Mouse (Mus musculus): Measurements from ENCODE around the gene Camkk1. TPM values are rescaled to one million over a fixed set of nuclear protein-coding genes. Genes with fewer than 3 reads are reported as not detected.

The Camkk1 gene
- 100 to 1,000 TPM; 173 to 177 TPM for total RNA-seq (2021)
- long read RNA-seq, experiment 1, transcript Camkk1-203 (15 exons, 3,717 nt): minor isoform, 21 of 296 reads
- long read RNA-seq, experiment 1, transcript Camkk1-201 (16 exons, 3,424 nt): major isoform, 154 of 296 reads
- long read RNA-seq, experiment 1, partial matches to known transcripts: 88 of 296 reads
- long read RNA-seq, experiment 1, other reads (novel, unspliced or antisense): 33 of 296 reads
- long read RNA-seq, experiment 2, transcript Camkk1-201 (16 exons, 3,424 nt): major isoform, 265 of 452 reads
- long read RNA-seq, experiment 2, transcript Camkk1-203 (15 exons, 3,717 nt): minor isoform, 21 of 452 reads
- long read RNA-seq, experiment 2, partial matches to known transcripts: 38 of 452 reads
- long read RNA-seq, experiment 2, other reads (novel, unspliced or antisense): 128 of 452 reads

GRCm38 (mm10) chr11:73018471-73019146, at the start of gene Camkk1:
Gene Camkk1, plus strand, starts transcription at chr11:73019008.
- no peak for TF ChIP-seq CTCF (conservative IDR thresholded peaks at IDR 0.05)
- peak within 1 kb of the TSS; percentile 96 for H3K4me3 ChIP-seq
- DNase-seq (ENCODE audit: low spot score in 2 of 2): peak; percentile 94 to 96
- peak within 1 kb of the TSS; percentile 98 for H3K27ac ChIP-seq

- no peak for TF ChIP-seq CTCF (conservative IDR thresholded peaks at IDR 0.05)
- DNase-seq (ENCODE audit: low spot score in 2 of 2): no peak
- no peak overlapping the region for H3K27ac ChIP-seq
- H3K4me3 ChIP-seq: no peak overlapping the region
These were observed 43.8 kb upstream of the Camkk1 start for GRCm38 (mm10) chr11:72974995-72975503.

- no peak for TF ChIP-seq CTCF (conservative IDR thresholded peaks at IDR 0.05)
- Histone ChIP-seq H3K4me3 (no peak overlapping the region), H3K27ac (no peak overlapping the region)
- DNase-seq (ENCODE audit: low spot score in 2 of 2): no peak
These were observed 36.3 kb upstream of the Camkk1 start for GRCm38 (mm10) chr11:72982516-72982915.

GRCm38 (mm10) chr11:72983283-72983682, 35.5 kb upstream of the Camkk1 start:
- H3K27ac ChIP-seq: no peak overlapping the region
- no peak overlapping the region for H3K4me3 ChIP-seq
- no peak for DNase-seq (ENCODE audit: low spot score in 2 of 2)
- peak; percentile 63 for TF ChIP-seq CTCF (conservative IDR thresholded peaks at IDR 0.05)

GRCm38 (mm10) chr11:72986745-72987144, 32.1 kb upstream of the Camkk1 start:
- Histone ChIP-seq H3K27ac (no peak overlapping the region), H3K4me3 (no peak overlapping the region)
- no peak for TF ChIP-seq CTCF (conservative IDR thresholded peaks at IDR 0.05)
- no peak for DNase-seq (ENCODE audit: low spot score in 2 of 2)

GRCm38 (mm10) chr11:72987234-72987633, 31.6 kb upstream of the Camkk1 start:
- DNase-seq (ENCODE audit: low spot score in 2 of 2): no peak
- H3K27ac ChIP-seq: no peak overlapping the region
- TF ChIP-seq CTCF (conservative IDR thresholded peaks at IDR 0.05): no peak
- no peak overlapping the region for H3K4me3 ChIP-seq

- Histone ChIP-seq H3K4me3 (no peak overlapping the region), H3K27ac (no peak overlapping the region)
- TF ChIP-seq CTCF (conservative IDR thresholded peaks at IDR 0.05): no peak
- no peak for DNase-seq (ENCODE audit: low spot score in 2 of 2)
These were observed 31.0 kb upstream of the Camkk1 start for GRCm38 (mm10) chr11:72987807-72988206.

- no peak for DNase-seq (ENCODE audit: low spot score in 2 of 2)
- H3K27ac ChIP-seq: no peak overlapping the region
- no peak overlapping the region for H3K4me3 ChIP-seq
- no peak for TF ChIP-seq CTCF (conservative IDR thresholded peaks at IDR 0.05)
These were observed 29.8 kb upstream of the Camkk1 start for GRCm38 (mm10) chr11:72989044-72989443.

GRCm38 (mm10) chr11:72990688-72991087, 28.1 kb upstream of the Camkk1 start:
- H3K27ac ChIP-seq: no peak overlapping the region
- no peak for TF ChIP-seq CTCF (conservative IDR thresholded peaks at IDR 0.05)
- no peak for DNase-seq (ENCODE audit: low spot score in 2 of 2)
- H3K4me3 ChIP-seq: no peak overlapping the region

- Histone ChIP-seq H3K27ac (no peak overlapping the region), H3K4me3 (no peak overlapping the region)
- no peak for TF ChIP-seq CTCF (conservative IDR thresholded peaks at IDR 0.05)
- no peak for DNase-seq (ENCODE audit: low spot score in 2 of 2)
These were observed 26.8 kb upstream of the Camkk1 start for GRCm38 (mm10) chr11:72991961-72992360.

- no peak for TF ChIP-seq CTCF (conservative IDR thresholded peaks at IDR 0.05)
- H3K4me3 ChIP-seq: no peak overlapping the region
- DNase-seq (ENCODE audit: low spot score in 2 of 2): no peak
These were observed 22.5 kb upstream of the Camkk1 start for GRCm38 (mm10) chr11:72996346-72996745.

GRCm38 (mm10) chr11:72996781-72997180, 22.0 kb upstream of the Camkk1 start:
- DNase-seq (ENCODE audit: low spot score in 2 of 2): no peak
- Histone ChIP-seq H3K4me3 (no peak overlapping the region), H3K27ac (no peak overlapping the region)
- no peak for TF ChIP-seq CTCF (conservative IDR thresholded peaks at IDR 0.05)

More at GRCm38 (mm10) chr11:72996346-72996745, 22.5 kb upstream of the Camkk1 start:
- no peak overlapping the region for H3K27ac ChIP-seq

GRCm38 (mm10) chr11:72997529-72998326, 21.1 kb upstream of the Camkk1 start:
- no peak for DNase-seq (ENCODE audit: low spot score in 2 of 2)
- no peak for TF ChIP-seq CTCF (conservative IDR thresholded peaks at IDR 0.05)
- Histone ChIP-seq H3K4me3 (no peak overlapping the region), H3K27ac (no peak overlapping the region)

All from layer of hippocampus, adult 2 months (tissue).